In the genomic region with DNA sequence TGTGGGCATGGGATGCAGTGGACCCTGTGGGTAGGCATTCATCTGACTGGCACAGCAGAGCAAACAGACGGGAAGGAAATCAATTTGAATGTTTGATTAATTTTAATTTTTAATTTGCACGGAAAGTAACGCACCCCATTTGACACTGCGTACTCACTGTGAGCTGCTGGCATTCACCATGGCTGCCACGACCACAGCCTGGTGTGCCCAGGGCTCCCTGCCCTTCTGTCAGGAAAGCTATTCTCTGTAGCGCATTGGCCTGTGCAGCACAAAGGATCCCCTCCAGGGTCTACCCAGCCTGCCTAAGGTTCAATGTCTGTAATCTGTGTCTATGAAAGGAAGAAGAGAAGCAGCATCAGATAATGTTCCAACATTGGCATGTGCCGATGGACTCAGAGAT, we compare ENCODE assay signal across 28 mouse cellular contexts. TPM values are rescaled to one million over a fixed set of nuclear protein-coding genes. Genes with fewer than 3 reads are reported as not detected.
"Had no signal": no experiment of that assay in that cellular context is flagged by ENCODE, and none has a peak within 500 bp of the region (broad histone marks: within the 10 kb centered on the region; RNA-seq: fewer than 3 reads in every experiment).

No protein-coding gene starts in this region.

- H3K36me3 ChIP-seq: embryonic facial prominence, embryonic 10.5 days; embryonic facial prominence, embryonic 12.5 days; embryonic facial prominence, embryonic 13.5 days; embryonic facial prominence, embryonic 15.5 days; forebrain, embryonic 12.5 days; forebrain, embryonic 15.5 days; heart, embryonic 10.5 days had no signal

- H3K4me2 ChIP-seq: embryonic facial prominence, embryonic 12.5 days; embryonic facial prominence, embryonic 13.5 days; embryonic facial prominence, embryonic 15.5 days; forebrain, embryonic 12.5 days; forebrain, embryonic 13.5 days; forebrain, embryonic 15.5 days had no signal

- ATAC-seq: forebrain, embryonic 13.5 days; forebrain, embryonic 14.5 days; forebrain, embryonic 15.5 days; forebrain, embryonic 16.5 days had no signal

- H3K9ac ChIP-seq: embryonic facial prominence, embryonic 12.5 days; embryonic facial prominence, embryonic 13.5 days; embryonic facial prominence, embryonic 15.5 days; forebrain, embryonic 12.5 days; forebrain, embryonic 13.5 days; forebrain, embryonic 15.5 days had no signal

- H3K4me1 ChIP-seq: embryonic facial prominence, embryonic 10.5 days; embryonic facial prominence, embryonic 12.5 days; embryonic facial prominence, embryonic 13.5 days; forebrain, embryonic 12.5 days; forebrain, embryonic 13.5 days; forebrain, embryonic 15.5 days; heart, embryonic 10.5 days had no signal

- H3K27ac ChIP-seq: embryonic facial prominence, embryonic 10.5 days; embryonic facial prominence, embryonic 12.5 days; embryonic facial prominence, embryonic 13.5 days; embryonic facial prominence, embryonic 15.5 days; forebrain, embryonic 12.5 days; forebrain, embryonic 13.5 days; forebrain, embryonic 15.5 days; gastrocnemius, adult 2 months; heart, adult 2 months; heart, embryonic 10.5 days had no signal

- H3K4me3 ChIP-seq: embryonic facial prominence, embryonic 10.5 days; embryonic facial prominence, embryonic 12.5 days; embryonic facial prominence, embryonic 13.5 days; embryonic facial prominence, embryonic 15.5 days; erythroblast, embryonic 14.5 days; forebrain, embryonic 12.5 days; forebrain, embryonic 13.5 days; forebrain, embryonic 15.5 days; gastrocnemius, adult 2 months; heart, adult 2 months; heart, embryonic 10.5 days had no signal

- H3K9me3 ChIP-seq: embryonic facial prominence, embryonic 10.5 days; embryonic facial prominence, embryonic 12.5 days; embryonic facial prominence, embryonic 13.5 days; embryonic facial prominence, embryonic 15.5 days; forebrain, embryonic 12.5 days; forebrain, embryonic 13.5 days; forebrain, embryonic 15.5 days; heart, embryonic 10.5 days had no signal

- DNase-seq: cerebellum, adult 8-10 months; cerebellum, adult 9-10 months; cerebellum, adult 9-11 months; cerebellum, postnatal 14 days; cerebellum, postnatal 25 days; cerebellum, postnatal 36 days; embryo, embryonic 11 days; gastrocnemius, adult 2 months; gastrocnemius, postnatal 10 days; gastrocnemius, postnatal 14 days; gastrocnemius, postnatal 25 days; gastrocnemius, postnatal 36 days; heart, adult 11 months; heart, adult 18-20 months; heart, adult 2 months had no signal

RNA-seq across cellular contexts. Expression of a gene that starts 6.9 kb away (rescaled TPM):
- total RNA-seq: common myeloid progenitor, adult 5-6 weeks; granulocyte monocyte progenitor cell, adult 5-6 weeks had no signal
- polyA plus RNA-seq: erythroblast, embryonic 14.5 days had no signal
